Mouse (Mus musculus): ENCODE data around the gene Hcrtr2.

The Hcrtr2 gene

GRCm38 (mm10) chr9:76323756-76324155 lies at the start of gene Hcrtr2:
Gene Hcrtr2 (minus strand): TSS chr9:76323856.
- no peak for DNase-seq (ENCODE audit: low read depth)

- no peak for DNase-seq (ENCODE audit: low read depth)
These were observed 41.2 kb upstream of the Hcrtr2 start for GRCm38 (mm10) chr9:76364874-76365273.

- DNase-seq (ENCODE audit: low read depth) = no peak
These were observed 36.7 kb upstream of the Hcrtr2 start for GRCm38 (mm10) chr9:76360374-76360773.

GRCm38 (mm10) chr9:76352346-76352745 lies 28.7 kb upstream of the Hcrtr2 start:
- no peak for DNase-seq (ENCODE audit: low read depth)

- DNase-seq (ENCODE audit: low read depth) = no peak
These were observed 23.6 kb upstream of the Hcrtr2 start for GRCm38 (mm10) chr9:76347298-76347697.

GRCm38 (mm10) chr9:76331081-76331480 lies 7.4 kb upstream of the Hcrtr2 start:
- no peak for DNase-seq (ENCODE audit: low read depth)

GRCm38 (mm10) chr9:76323186-76323701 lies 412 bp downstream of the Hcrtr2 start:
- no peak for DNase-seq (ENCODE audit: low read depth)

- no peak for DNase-seq (ENCODE audit: low read depth)
These were observed 1.3 kb downstream of the Hcrtr2 start for GRCm38 (mm10) chr9:76322122-76323052.

- no peak for DNase-seq (ENCODE audit: low read depth)
These were observed 2.1 kb downstream of the Hcrtr2 start for GRCm38 (mm10) chr9:76321589-76321988.

- no peak for DNase-seq (ENCODE audit: low read depth)
These were observed 2.9 kb downstream of the Hcrtr2 start for GRCm38 (mm10) chr9:76320755-76321154.

- no peak for DNase-seq (ENCODE audit: low read depth)
These were observed 5.4 kb downstream of the Hcrtr2 start for GRCm38 (mm10) chr9:76318302-76318701.

GRCm38 (mm10) chr9:76315096-76315495 lies 8.6 kb downstream of the Hcrtr2 start:
- DNase-seq (ENCODE audit: low read depth) = no peak

- DNase-seq (ENCODE audit: low read depth) = no peak
These were observed 9.7 kb downstream of the Hcrtr2 start for GRCm38 (mm10) chr9:76313921-76314320.

- no peak for DNase-seq (ENCODE audit: low read depth)
These were observed 11.4 kb downstream of the Hcrtr2 start for GRCm38 (mm10) chr9:76312221-76312620.

- no peak for DNase-seq (ENCODE audit: low read depth)
These were observed 32.3 kb downstream of the Hcrtr2 start for GRCm38 (mm10) chr9:76291384-76291783.

- DNase-seq (ENCODE audit: low read depth) = no peak
These were observed 52.8 kb downstream of the Hcrtr2 start for GRCm38 (mm10) chr9:76270886-76271285.

GRCm38 (mm10) chr9:76257731-76258130 lies 65.9 kb downstream of the Hcrtr2 start:
- no peak for DNase-seq (ENCODE audit: low read depth)

GRCm38 (mm10) chr9:76252544-76252943 lies 71.1 kb downstream of the Hcrtr2 start:
- no peak for DNase-seq (ENCODE audit: low read depth)

- no peak for DNase-seq (ENCODE audit: low read depth)
These were observed 71.5 kb downstream of the Hcrtr2 start for GRCm38 (mm10) chr9:76252109-76252508.

- no peak for DNase-seq (ENCODE audit: low read depth)
These were observed 81.3 kb downstream of the Hcrtr2 start for GRCm38 (mm10) chr9:76242322-76242721.

GRCm38 (mm10) chr9:76237946-76238345 lies 85.7 kb downstream of the Hcrtr2 start:
- no peak for DNase-seq (ENCODE audit: low read depth)

- no peak for DNase-seq (ENCODE audit: low read depth)
These were observed 86.4 kb downstream of the Hcrtr2 start for GRCm38 (mm10) chr9:76237243-76237642.

GRCm38 (mm10) chr9:76236626-76237025 lies 87.0 kb downstream of the Hcrtr2 start:
- DNase-seq (ENCODE audit: low read depth) = peak; percentile 74
